Mouse (Mus musculus): ENCODE measurements at regions not wholly inside any gene's neighbourhood (a gene's known extent, or its start where the extent isn't known, plus 50 kb on each side); places are given as distances from the start of the nearest gene placed in this dataset.

- no peak for DNase-seq
Measured at GRCm38 (mm10) chr6:81173018-81173417, 750.5 kb upstream of the Gcfc2 start.

GRCm38 (mm10) chr6:81190218-81190617, 733.3 kb upstream of the Gcfc2 start:
- DNase-seq, result no peak

GRCm38 (mm10) chr6:81210521-81210920, 712.9 kb upstream of the Gcfc2 start:
- DNase-seq, result no peak

- peak; percentile 5 for DNase-seq
Measured at GRCm38 (mm10) chr6:81230747-81231146, 692.7 kb upstream of the Gcfc2 start.

GRCm38 (mm10) chr6:81259878-81260277, 663.6 kb upstream of the Gcfc2 start:
- no peak for DNase-seq

All from cerebellum, adult 11-12 months (tissue).